Mouse (Mus musculus): ENCODE measurements at regions not wholly inside any gene's neighbourhood (a gene's known extent, or its start where the extent isn't known, plus 50 kb on each side); places are given as distances from the start of the nearest gene placed in this dataset.

DNA sequence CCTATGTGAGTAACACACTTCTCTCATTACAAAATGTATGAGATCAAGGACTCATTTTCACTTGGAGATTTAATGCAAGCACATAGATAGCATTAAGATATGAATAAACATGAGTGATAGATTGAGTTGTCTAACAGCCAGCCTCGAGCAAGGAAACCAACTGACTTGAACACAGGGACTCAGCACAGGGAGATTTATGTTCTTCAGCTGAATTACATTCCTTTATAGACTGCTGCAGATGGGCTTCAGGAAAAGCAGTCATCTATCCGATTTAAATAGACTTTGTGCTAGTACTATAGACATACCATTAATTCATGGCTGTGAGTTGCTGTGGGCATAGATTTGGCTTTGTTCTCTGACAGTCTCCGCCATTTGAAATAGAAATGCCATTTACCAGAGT lies 661.9 kb downstream of the Cenpc1 start:
- no peak for DNase-seq (ENCODE audit: low spot score in 2 of 2)

DNA sequence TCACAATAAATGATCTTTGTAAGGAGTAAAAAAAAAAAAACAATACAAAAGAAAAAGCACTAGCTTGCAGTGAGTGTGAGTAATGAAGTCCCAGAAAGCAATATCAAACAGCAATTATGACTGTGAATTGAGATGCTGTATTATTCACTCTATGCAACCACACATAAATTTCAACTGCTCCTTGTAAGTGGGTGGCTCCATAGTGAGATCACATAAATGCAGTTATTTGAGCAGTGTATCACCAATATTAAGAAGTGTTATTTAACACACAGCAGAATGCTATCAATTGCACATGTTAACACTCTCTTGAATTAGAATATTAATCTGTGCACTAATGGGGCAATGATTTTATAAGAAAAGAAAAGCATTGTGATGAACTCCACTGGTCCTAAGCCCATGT lies 705.0 kb downstream of the Cenpc1 start:
- no peak for DNase-seq (ENCODE audit: low spot score in 2 of 2)

DNA sequence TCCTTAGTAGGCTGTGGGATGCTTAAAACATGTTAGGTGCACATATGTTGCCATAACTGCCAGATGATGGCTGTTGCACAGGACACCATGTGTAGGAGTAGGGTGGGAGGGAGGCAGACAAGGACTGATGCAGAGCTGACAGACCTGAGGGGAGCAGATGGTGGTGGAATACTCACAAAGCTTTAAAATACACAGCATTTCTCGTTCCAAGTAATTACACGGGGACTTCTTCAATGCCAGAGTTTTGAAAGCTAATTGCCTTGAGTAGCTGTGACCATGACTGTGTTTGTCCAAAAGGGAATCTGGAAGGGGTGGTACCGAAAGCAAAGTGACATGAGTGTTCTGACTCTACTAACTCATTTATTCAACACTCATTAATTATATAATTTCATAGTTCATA lies 718.6 kb downstream of the Cenpc1 start:
- DNase-seq (ENCODE audit: low spot score in 2 of 2): peak in 1 of 2 experiments; percentile 75

DNA sequence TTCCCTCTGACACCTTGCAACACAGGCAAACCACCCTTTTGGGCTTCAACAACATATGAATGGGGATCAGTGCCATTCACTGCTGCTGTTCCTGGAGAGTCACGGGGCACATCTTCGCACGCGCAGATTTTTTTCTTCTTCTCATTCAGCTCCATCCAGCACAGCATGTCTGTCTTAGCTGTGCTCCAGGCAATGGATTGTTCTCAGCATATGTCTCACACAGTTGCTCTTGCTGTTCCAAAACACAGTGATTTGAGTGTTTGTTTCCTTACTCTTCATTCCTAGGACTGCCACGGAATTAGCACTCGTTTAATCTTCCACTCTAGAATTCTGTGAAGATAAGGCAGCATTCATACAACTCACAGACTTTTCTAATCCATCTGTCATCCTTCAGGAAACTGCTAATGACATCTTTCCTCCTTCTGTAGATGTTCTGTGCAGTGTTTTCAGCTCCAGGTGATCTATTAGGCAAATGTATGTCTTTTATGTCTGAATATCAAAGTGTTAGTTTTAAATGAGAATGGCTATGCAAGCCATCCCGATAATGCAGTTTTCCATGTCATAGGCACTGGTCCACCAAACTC lies 719.2 kb downstream of the Cenpc1 start:
- no peak for DNase-seq (ENCODE audit: low spot score in 2 of 2)

DNA sequence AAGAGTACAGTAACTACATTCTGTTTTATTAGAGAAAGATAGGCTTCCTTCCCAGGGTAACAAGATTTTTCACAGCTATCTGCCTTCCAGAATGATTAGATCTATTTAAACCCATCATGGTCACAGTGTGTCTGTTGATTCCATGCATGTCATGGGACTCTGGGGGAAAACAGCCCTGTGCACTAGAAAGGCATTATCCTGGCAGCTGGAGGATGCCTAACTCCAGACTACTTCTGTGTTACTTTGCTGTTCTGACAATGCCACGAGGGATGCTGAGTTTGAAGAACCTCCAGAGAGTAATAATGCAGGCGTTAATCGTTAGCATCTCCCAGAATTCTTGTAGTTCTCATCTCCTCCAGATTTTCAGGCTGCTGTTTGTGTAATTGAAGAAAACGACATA lies 724.0 kb downstream of the Cenpc1 start:
- DNase-seq (ENCODE audit: low spot score in 2 of 2): no peak

DNA sequence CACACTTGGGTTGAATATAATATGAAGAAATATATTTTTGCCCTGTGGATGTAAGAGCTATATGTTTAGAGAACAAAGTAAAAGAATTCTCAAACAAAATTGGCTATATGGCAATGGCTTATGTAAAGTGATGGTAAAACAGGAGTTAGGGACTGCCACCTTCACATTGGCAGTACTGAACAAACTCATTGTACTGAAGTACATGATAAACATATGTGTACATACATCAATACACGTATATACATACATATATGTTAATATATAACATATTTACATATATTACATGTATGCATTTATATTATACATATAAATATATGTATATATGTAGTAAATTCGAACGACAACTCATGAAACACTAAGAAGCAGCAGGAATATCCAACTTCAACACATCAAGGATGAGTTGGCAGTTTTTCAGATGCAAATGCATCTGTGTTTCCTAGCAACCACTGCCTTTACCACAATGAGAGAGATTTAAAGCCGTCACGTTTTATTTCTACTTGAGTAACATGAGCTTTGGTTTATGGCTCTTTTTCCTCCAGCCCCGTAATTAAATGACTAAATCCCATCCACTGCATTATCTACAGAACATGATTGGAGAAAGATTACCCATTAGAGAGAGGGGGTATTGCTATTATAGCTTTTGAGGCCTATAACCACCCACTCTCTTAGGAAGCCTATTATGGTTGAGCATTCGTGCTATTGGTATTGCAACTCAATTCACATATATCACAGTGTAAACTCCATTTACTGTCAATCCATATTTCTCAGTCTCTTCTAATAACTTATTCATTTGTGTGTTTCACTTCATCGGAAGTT lies 727.5 kb downstream of the Cenpc1 start:
- DNase-seq (ENCODE audit: low spot score in 2 of 2): no peak

DNA sequence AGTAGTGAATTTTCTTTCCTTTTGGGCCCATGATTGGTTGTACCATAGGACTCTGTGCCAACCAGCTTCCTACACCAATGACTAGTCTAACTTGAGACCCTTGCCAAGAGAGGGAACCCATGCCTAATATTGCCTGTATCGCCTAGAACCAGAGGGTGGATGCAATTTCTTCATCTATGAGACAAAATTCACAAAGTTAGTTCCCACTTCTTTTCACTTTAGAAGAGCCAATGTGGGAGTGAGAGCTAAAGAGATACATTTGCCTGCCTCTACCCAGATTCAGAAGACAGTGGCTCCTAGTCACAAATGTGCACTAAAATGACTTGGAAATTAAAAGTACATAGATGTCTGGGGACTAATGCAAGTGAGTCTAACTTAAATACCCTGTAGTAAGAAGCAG lies 728.4 kb downstream of the Cenpc1 start:
- DNase-seq (ENCODE audit: low spot score in 2 of 2): no peak

Measured in left cerebral cortex, adult 8-10 months (tissue).